Mouse (Mus musculus): ENCODE results near the gene Creb3l2.

GRCm38 (mm10) chr6:37426615-37427014, 15.3 kb downstream of the Creb3l2 start:
- TF ChIP-seq CTCF (IDR thresholded peaks at IDR 0.05; ENCODE audit: low read depth, low read length) (no peak), POLR2A (IDR thresholded peaks at IDR 0.05; ENCODE audit: insufficient read depth, low read length) (no peak)
